12 mouse cellular contexts compared by ENCODE assay signal in genomic region chr1:75463652-75464204, GRCm38 (mm10). TPM values are rescaled to one million over a fixed set of nuclear protein-coding genes. Genes with fewer than 3 reads are reported as not detected.
A peak's percentile ranks its signal among the peaks of the same experiment; 100 is the strongest.
DNase-seq lines count a peak whose midpoint lies in the region; ATAC-seq and TF ChIP-seq lines count a peak whose summit lies in the region.
"Had no signal": no experiment of that assay in that cellular context is flagged by ENCODE, and none has a peak within 500 bp of the region (broad histone marks: within the 10 kb centered on the region; RNA-seq: fewer than 3 reads in every experiment).

No protein-coding gene starts in this region.

- peaks cover 27% of the 10 kb centered on the region for H3K4me1 ChIP-seq in heart, embryonic 15.5 days (replicated peaks)
- peaks cover 5% of the 10 kb centered on the region; the same call in 1 of the 2 replicates for H3K4me1 ChIP-seq in hindbrain, postnatal 0 days (ENCODE audit: insufficient read depth, low read length)
- H3K4me1 ChIP-seq in midbrain, embryonic 12.5 days = peaks cover 26% of the 10 kb centered on the region

- H3K9ac ChIP-seq in heart, embryonic 15.5 days = 0 out of 2 replicates have a peak overlapping the region, but pooled peaks have one; percentile 21
- no peak overlapping the region for H3K9ac ChIP-seq in hindbrain, postnatal 0 days (replicated peaks; ENCODE audit: low read length)
- peak overlapping the region; percentile 24; the same call in 1 of the 2 replicates for H3K9ac ChIP-seq in midbrain, embryonic 12.5 days (replicated peaks)

- no peak for ATAC-seq in heart, embryonic 15.5 days (replicated peaks; ENCODE audit: insufficient number of reproducible peaks, insufficient read depth, low FRiP score, low read depth)
- ATAC-seq in hindbrain, postnatal 0 days = 0 out of 2 replicates have a peak, but pooled peaks have one; percentile 31
- ATAC-seq in midbrain, embryonic 12.5 days (ENCODE audit: low FRiP score, low read depth) = peak; percentile 53
- ATAC-seq: inflammation-experienced regulatory T-cells, adult 6 months had no signal

- H3K4me3 ChIP-seq in heart, embryonic 15.5 days = no peak overlapping the region
- no peak overlapping the region for H3K4me3 ChIP-seq in hindbrain, postnatal 0 days (ENCODE audit: low read length)
- H3K4me3 ChIP-seq in midbrain, embryonic 12.5 days = no peak overlapping the region

- H3K36me3 ChIP-seq in heart, embryonic 15.5 days = no peaks in the 10 kb centered on the region
- H3K36me3 ChIP-seq in hindbrain, postnatal 0 days (ENCODE audit: insufficient read depth, low read length) = no peaks in the 10 kb centered on the region
- no peaks in the 10 kb centered on the region for H3K36me3 ChIP-seq in midbrain, embryonic 12.5 days

- no peak overlapping the region for H3K4me2 ChIP-seq in heart, embryonic 15.5 days
- H3K4me2 ChIP-seq in hindbrain, postnatal 0 days (ENCODE audit: low read depth, low read length) = no peak overlapping the region
- 0 out of 2 replicates have a peak overlapping the region, but pooled peaks have one; percentile 0 for H3K4me2 ChIP-seq in midbrain, embryonic 12.5 days (replicated peaks)

- DNase-seq in heart, adult 11 months = no peak
- peak; percentile 70 for DNase-seq in brain, embryonic 14.5 days (ENCODE audit: low read depth)
- no peak for DNase-seq in hindbrain, postnatal 0 days (ENCODE audit: low spot score)
- DNase-seq in gastrocnemius, postnatal 25 days = no peak
- no peak for DNase-seq in right cerebral cortex, adult 18-20 months
- DNase-seq: adrenal gland, postnatal 36 days; cerebellum, adult 2 months; gastrocnemius, postnatal 10 days had no signal

- 56% methylated on average over 5 of the region's 5 CpGs for WGBS in heart, embryonic 15.5 days
- 82% methylated on average over 5 of the region's 5 CpGs for WGBS in hindbrain, postnatal 0 days
- 54% methylated on average over 5 of the region's 5 CpGs for WGBS in midbrain, embryonic 12.5 days

- H3K9me3 ChIP-seq in heart, embryonic 15.5 days (replicated peaks) = no peaks in the 10 kb centered on the region
- H3K9me3 ChIP-seq in hindbrain, postnatal 0 days (ENCODE audit: low read length) = no peaks in the 10 kb centered on the region
- no peaks in the 10 kb centered on the region for H3K9me3 ChIP-seq in midbrain, embryonic 12.5 days

- no peak for TF ChIP-seq POLR2A in brain, embryonic 14.5 days (IDR thresholded peaks at IDR 0.05; ENCODE audit: borderline replicate concordance, extremely low read depth, insufficient read depth, insufficient read length, poor library complexity, severe bottlenecking)

- no peak overlapping the region for H3K27ac ChIP-seq in heart, embryonic 15.5 days
- H3K27ac ChIP-seq in hindbrain, postnatal 0 days = no peak overlapping the region
- H3K27ac ChIP-seq in midbrain, embryonic 12.5 days (replicated peaks) = peak overlapping the region; percentile 81

- TF ChIP-seq CTCF in brain, embryonic 14.5 days (IDR thresholded peaks at IDR 0.05; ENCODE audit: borderline replicate concordance, extremely low read depth, insufficient read depth, insufficient read length) = no peak
- TF ChIP-seq CTCF in hindbrain, postnatal 0 days (IDR thresholded peaks at IDR 0.05; ENCODE audit: low read depth) = no peak

- peaks cover 45% of the 10 kb centered on the region for H3K27me3 ChIP-seq in heart, embryonic 15.5 days
- 0 out of 2 replicates have a peak, but pooled peaks cover 4% of the 10 kb centered on the region for H3K27me3 ChIP-seq in hindbrain, postnatal 0 days (ENCODE audit: insufficient read depth, low read length)
- peaks cover 52% of the 10 kb centered on the region for H3K27me3 ChIP-seq in midbrain, embryonic 12.5 days

RNA-seq across cellular contexts. Expression of gene Asic4, which starts 13.5 kb away (rescaled TPM):
- 0.40 and 0.81 TPM in 2 replicates for polyA plus RNA-seq in heart, embryonic 15.5 days (2015; fragmentation: Nextera tagmentation; extraction: Ambion mirVana)
- polyA plus RNA-seq in brain, embryonic 14.5 days (2012; rRNA removed) = 23.3 and 41.3 TPM in 2 replicates
- 71.4 and 74.1 TPM in 2 replicates for total RNA-seq in hindbrain, postnatal 0 days (2014; rRNA removed)
- 17.0 and 21.0 TPM in 2 replicates for polyA plus RNA-seq in hindbrain, postnatal 0 days (2015; fragmentation: Nextera tagmentation; extraction: Ambion mirVana)
- 45.0 and 47.7 TPM in 2 replicates for polyA plus RNA-seq in midbrain, embryonic 12.5 days (2016; fragmentation: Nextera tagmentation; extraction: Ambion mirVana)
- not detected for total RNA-seq in gastrocnemius, postnatal 25 days (2021)
- total RNA-seq: gastrocnemius, postnatal 10 days; megakaryocyte, adult 5-6 weeks had no signal
- polyA plus RNA-seq: inflammation-experienced regulatory T-cells, adult 6 months had no signal

RNA-seq across cellular contexts. Expression of gene Chpf, which starts 15.4 kb away (rescaled TPM):
- 23.9 and 36.6 TPM in 2 replicates for polyA plus RNA-seq in heart, embryonic 15.5 days (2015; fragmentation: Nextera tagmentation; extraction: Ambion mirVana)
- polyA plus RNA-seq in brain, embryonic 14.5 days (2012; rRNA removed) = 71.7 and 78.3 TPM in 2 replicates
- 155 and 173 TPM in 2 replicates for total RNA-seq in hindbrain, postnatal 0 days (2014; rRNA removed)
- polyA plus RNA-seq in hindbrain, postnatal 0 days (2015; fragmentation: Nextera tagmentation; extraction: Ambion mirVana) = 55.3 and 55.8 TPM in 2 replicates
- polyA plus RNA-seq in midbrain, embryonic 12.5 days (2016; fragmentation: Nextera tagmentation; extraction: Ambion mirVana) = 35.9 and 36.3 TPM in 2 replicates
- total RNA-seq in gastrocnemius, postnatal 25 days (2021) = 1 to 10 TPM; 5.5 to 7.9 TPM

RNA-seq across cellular contexts. Expression of gene Tmem198, which starts 15.6 kb away (rescaled TPM):
- polyA plus RNA-seq in heart, embryonic 15.5 days (2015; fragmentation: Nextera tagmentation; extraction: Ambion mirVana) = 0.39 and 0.80 TPM in 2 replicates
- polyA plus RNA-seq in brain, embryonic 14.5 days (2012; rRNA removed) = 46.9 and 57.2 TPM in 2 replicates
- total RNA-seq in hindbrain, postnatal 0 days (2014; rRNA removed) = 52.7 and 69.3 TPM in 2 replicates
- polyA plus RNA-seq in hindbrain, postnatal 0 days (2015; fragmentation: Nextera tagmentation; extraction: Ambion mirVana) = 33.9 and 36.4 TPM in 2 replicates
- polyA plus RNA-seq in midbrain, embryonic 12.5 days (2016; fragmentation: Nextera tagmentation; extraction: Ambion mirVana) = 26.5 and 27.6 TPM in 2 replicates
- total RNA-seq in gastrocnemius, postnatal 25 days (2021) = under 1 TPM; 0.36 to 0.43 TPM

RNA-seq across cellular contexts. Expression of gene Gmppa, which starts 28.0 kb away (rescaled TPM):
- 63.9 and 81.8 TPM in 2 replicates for polyA plus RNA-seq in heart, embryonic 15.5 days (2015; fragmentation: Nextera tagmentation; extraction: Ambion mirVana)
- 98.7 and 144 TPM in 2 replicates for polyA plus RNA-seq in brain, embryonic 14.5 days (2012; rRNA removed)
- total RNA-seq in hindbrain, postnatal 0 days (2014; rRNA removed) = 88.0 and 96.8 TPM in 2 replicates
- polyA plus RNA-seq in hindbrain, postnatal 0 days (2015; fragmentation: Nextera tagmentation; extraction: Ambion mirVana) = 59.9 and 63.1 TPM in 2 replicates
- 59.7 and 69.4 TPM in 2 replicates for polyA plus RNA-seq in midbrain, embryonic 12.5 days (2016; fragmentation: Nextera tagmentation; extraction: Ambion mirVana)
- total RNA-seq in gastrocnemius, postnatal 25 days (2021) = 10 to 100 TPM; 32.0 to 37.2 TPM

RNA-seq across cellular contexts. Expression of gene Obsl1, which starts 42.5 kb away (rescaled TPM):
- 95.1 and 122 TPM in 2 replicates for polyA plus RNA-seq in heart, embryonic 15.5 days (2015; fragmentation: Nextera tagmentation; extraction: Ambion mirVana)
- 54.3 and 57.6 TPM in 2 replicates for polyA plus RNA-seq in brain, embryonic 14.5 days (2012; rRNA removed)
- total RNA-seq in hindbrain, postnatal 0 days (2014; rRNA removed) = 52.4 and 62.4 TPM in 2 replicates
- polyA plus RNA-seq in hindbrain, postnatal 0 days (2015; fragmentation: Nextera tagmentation; extraction: Ambion mirVana) = 22.7 and 23.9 TPM in 2 replicates
- polyA plus RNA-seq in midbrain, embryonic 12.5 days (2016; fragmentation: Nextera tagmentation; extraction: Ambion mirVana) = 42.7 and 46.6 TPM in 2 replicates
- total RNA-seq in gastrocnemius, postnatal 25 days (2021) = 10 to 100 TPM; 37.7 to 52.8 TPM
- total RNA-seq: megakaryocyte, adult 5-6 weeks had no signal
- polyA plus RNA-seq: inflammation-experienced regulatory T-cells, adult 6 months had no signal

Comparison
In these comparisons a context has a peak if more than half of its experiments do, and no peak if none do; other contexts are left out.
1. RNA of gene Tmem198, which starts 15.6 kb away (polyA plus RNA-seq): 46.9 to 57.2 TPM in brain, embryonic 14.5 days, 33.9 to 36.4 TPM in hindbrain, postnatal 0 days and 26.5 to 27.6 TPM in midbrain, embryonic 12.5 days; 0.39 to 0.80 TPM in heart, embryonic 15.5 days; every median in the first group is over 10 times any median in the second.